Mouse (Mus musculus) heart, postnatal 0 days (tissue): ENCODE measurements around the gene Flt3l.

Experiments
- CTCF ChIP-seq: IDR thresholded peaks from 2 replicates; pipeline ENCODE4 v1.5.1; 2016; ENCODE audit warnings: antibody characterized with exemption, control low read depth, low read depth
- EP300 ChIP-seq: IDR thresholded peaks from 2 replicates; pipeline ENCODE4 v1.6.1; 2016; ENCODE audit warnings: antibody characterized with exemption, low read depth

DNA sequence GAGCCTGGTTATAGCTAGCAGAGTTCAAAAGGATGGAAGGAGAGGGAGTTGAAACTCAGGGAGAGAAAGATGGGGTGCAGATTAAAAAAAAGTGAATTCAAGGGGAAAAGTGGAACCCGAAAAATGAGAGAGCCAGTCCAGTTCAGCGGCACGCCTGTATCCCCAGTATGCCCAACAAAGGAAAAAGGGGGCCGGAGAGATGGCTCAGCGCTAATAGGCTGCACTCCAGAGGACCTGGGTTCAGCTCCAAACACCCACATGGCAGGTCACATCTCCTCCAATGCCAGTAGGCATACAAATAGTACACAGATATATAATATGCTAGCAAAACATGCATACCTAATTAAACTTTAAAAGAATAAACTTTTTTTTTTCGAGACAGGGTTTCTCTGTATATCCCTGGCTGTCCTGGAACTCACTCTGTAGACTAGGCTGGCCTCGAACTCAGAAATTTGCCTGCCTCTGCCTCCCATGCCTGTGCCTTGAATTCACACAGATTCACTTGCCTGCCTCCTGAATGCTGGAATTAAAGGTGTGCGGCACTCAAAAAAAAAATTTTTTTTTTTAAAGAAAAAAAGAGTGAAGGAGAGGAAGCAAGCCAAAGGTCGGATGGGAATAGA, 26.9 kb upstream of the Flt3l start:
- no peak for TF ChIP-seq CTCF
- TF ChIP-seq EP300 = no peak
